Mouse (Mus musculus): ENCODE measurements at regions not wholly inside any gene's neighbourhood (a gene's known extent, or its start where the extent isn't known, plus 50 kb on each side); places are given as distances from the start of the nearest gene placed in this dataset.

- Histone ChIP-seq H3K27ac (ENCODE audit: insufficient read depth, low read length) (no peak overlapping the region), H3K4me1 (ENCODE audit: control insufficient read depth, insufficient read depth, low read length) (no peaks in the 10 kb centered on the region), H3K4me3 (ENCODE audit: insufficient read depth, low read length) (no peak overlapping the region)
- TF ChIP-seq CTCF (IDR thresholded peaks at IDR 0.05; ENCODE audit: borderline replicate concordance, insufficient read depth, low read length) (no peak), POLR2A (IDR thresholded peaks at IDR 0.05; ENCODE audit: low read depth, low read length) (no peak)
Observed at GRCm38 (mm10) chr2:47263690-47264089, 1550.2 kb upstream of the Acvr2a start.

- no peak overlapping the region for H3K4me3 ChIP-seq (ENCODE audit: insufficient read depth, low read length)
- no peak overlapping the region for H3K27ac ChIP-seq (ENCODE audit: insufficient read depth, low read length)
- no peaks in the 10 kb centered on the region for H3K4me1 ChIP-seq (ENCODE audit: control insufficient read depth, insufficient read depth, low read length)
- TF ChIP-seq POLR2A (IDR thresholded peaks at IDR 0.05; ENCODE audit: low read depth, low read length) (no peak), CTCF (IDR thresholded peaks at IDR 0.05; ENCODE audit: borderline replicate concordance, insufficient read depth, low read length) (no peak)
Observed at GRCm38 (mm10) chr2:47265901-47266300, 1548.0 kb upstream of the Acvr2a start.

- Histone ChIP-seq H3K4me1 (ENCODE audit: control insufficient read depth, insufficient read depth, low read length) (no peaks in the 10 kb centered on the region), H3K27ac (ENCODE audit: insufficient read depth, low read length) (no peak overlapping the region), H3K4me3 (ENCODE audit: insufficient read depth, low read length) (no peak overlapping the region)
- TF ChIP-seq POLR2A (IDR thresholded peaks at IDR 0.05; ENCODE audit: low read depth, low read length), result no peak
- no peak for TF ChIP-seq CTCF (IDR thresholded peaks at IDR 0.05; ENCODE audit: borderline replicate concordance, insufficient read depth, low read length)
Observed at GRCm38 (mm10) chr2:47295546-47295945, 1518.4 kb upstream of the Acvr2a start.

- H3K27ac ChIP-seq (ENCODE audit: insufficient read depth, low read length), result no peak overlapping the region
- no peaks in the 10 kb centered on the region for H3K4me1 ChIP-seq (ENCODE audit: control insufficient read depth, insufficient read depth, low read length)
- TF ChIP-seq CTCF (IDR thresholded peaks at IDR 0.05; ENCODE audit: borderline replicate concordance, insufficient read depth, low read length), result no peak
- TF ChIP-seq POLR2A (IDR thresholded peaks at IDR 0.05; ENCODE audit: low read depth, low read length), result no peak
- no peak overlapping the region for H3K4me3 ChIP-seq (ENCODE audit: insufficient read depth, low read length)
Observed at GRCm38 (mm10) chr2:47302056-47302455, 1511.9 kb upstream of the Acvr2a start.

GRCm38 (mm10) chr2:47330574-47330973 is 1483.3 kb upstream of the Acvr2a start:
- H3K4me1 ChIP-seq (ENCODE audit: control insufficient read depth, insufficient read depth, low read length), result no peaks in the 10 kb centered on the region
- TF ChIP-seq POLR2A (IDR thresholded peaks at IDR 0.05; ENCODE audit: low read depth, low read length), result no peak
- TF ChIP-seq CTCF (IDR thresholded peaks at IDR 0.05; ENCODE audit: borderline replicate concordance, insufficient read depth, low read length), result no peak
- no peak overlapping the region for H3K27ac ChIP-seq (ENCODE audit: insufficient read depth, low read length)
- no peak overlapping the region for H3K4me3 ChIP-seq (ENCODE audit: insufficient read depth, low read length)

- Histone ChIP-seq H3K4me1 (ENCODE audit: control insufficient read depth, insufficient read depth, low read length) (no peaks in the 10 kb centered on the region), H3K27ac (ENCODE audit: insufficient read depth, low read length) (no peak overlapping the region), H3K4me3 (ENCODE audit: insufficient read depth, low read length) (no peak overlapping the region)
- TF ChIP-seq POLR2A (IDR thresholded peaks at IDR 0.05; ENCODE audit: low read depth, low read length), result no peak
- no peak for TF ChIP-seq CTCF (IDR thresholded peaks at IDR 0.05; ENCODE audit: borderline replicate concordance, insufficient read depth, low read length)
Observed at GRCm38 (mm10) chr2:47334406-47335113, 1479.3 kb upstream of the Acvr2a start.

GRCm38 (mm10) chr2:47363476-47363875 is 1450.4 kb upstream of the Acvr2a start:
- Histone ChIP-seq H3K27ac (ENCODE audit: insufficient read depth, low read length) (no peak overlapping the region), H3K4me1 (ENCODE audit: control insufficient read depth, insufficient read depth, low read length) (0 out of 2 replicates have a peak, but pooled peaks cover 2% of the 10 kb centered on the region), H3K4me3 (ENCODE audit: insufficient read depth, low read length) (no peak overlapping the region)
- TF ChIP-seq CTCF (IDR thresholded peaks at IDR 0.05; ENCODE audit: borderline replicate concordance, insufficient read depth, low read length) (no peak), POLR2A (IDR thresholded peaks at IDR 0.05; ENCODE audit: low read depth, low read length) (no peak)

- no peak overlapping the region for H3K4me3 ChIP-seq (ENCODE audit: insufficient read depth, low read length)
- H3K4me1 ChIP-seq (ENCODE audit: control insufficient read depth, insufficient read depth, low read length), result 0 out of 2 replicates have a peak, but pooled peaks cover 2% of the 10 kb centered on the region
- H3K27ac ChIP-seq (ENCODE audit: insufficient read depth, low read length), result peak overlapping the region; percentile 31; the same call in 1 of the 2 replicates
- TF ChIP-seq POLR2A (IDR thresholded peaks at IDR 0.05; ENCODE audit: low read depth, low read length) (no peak), CTCF (IDR thresholded peaks at IDR 0.05; ENCODE audit: borderline replicate concordance, insufficient read depth, low read length) (no peak)
Observed at GRCm38 (mm10) chr2:47368296-47368695, 1445.6 kb upstream of the Acvr2a start.

Data from embryonic fibroblast, embryonic 13.5 days (primary cell).